ENCODE assay signal across 21 mouse cellular contexts in genomic region chr11:100730477-100731205, GRCm38 (mm10). TPM values are rescaled to one million over a fixed set of nuclear protein-coding genes. Genes with fewer than 3 reads are reported as not detected.
DNase-seq lines count a peak whose midpoint lies in the region; ATAC-seq and TF ChIP-seq lines count a peak whose summit lies in the region.
"Had no signal": no experiment of that assay in that cellular context is flagged by ENCODE, and none has a peak within 500 bp of the region (broad histone marks: within the 10 kb centered on the region; RNA-seq: fewer than 3 reads in every experiment).

No protein-coding gene starts in this region.

- no peak overlapping the region for H3K9ac ChIP-seq in kidney, embryonic 15.5 days
- no peak overlapping the region for H3K9ac ChIP-seq in intestine, postnatal 0 days (ENCODE audit: low read depth, low read length)
- H3K9ac ChIP-seq: forebrain, embryonic 15.5 days; heart, embryonic 15.5 days; hindbrain, embryonic 13.5 days; midbrain, embryonic 15.5 days; stomach, embryonic 15.5 days had no signal

- no peaks in the 10 kb centered on the region for H3K27me3 ChIP-seq in kidney, embryonic 15.5 days
- no peaks in the 10 kb centered on the region for H3K27me3 ChIP-seq in G1E (ENCODE audit: insufficient read depth, low read length)
- H3K27me3 ChIP-seq in intestine, postnatal 0 days (replicated peaks; ENCODE audit: control insufficient read depth, insufficient read depth, low read length) = no peaks in the 10 kb centered on the region
- H3K27me3 ChIP-seq: forebrain, embryonic 15.5 days; heart, embryonic 15.5 days; hindbrain, embryonic 13.5 days; midbrain, embryonic 15.5 days; stomach, embryonic 15.5 days had no signal

- no peak for ATAC-seq in kidney, embryonic 15.5 days (replicated peaks; ENCODE audit: low FRiP score)
- ATAC-seq in G1E (ENCODE audit: extremely low read depth, insufficient number of reproducible peaks, low FRiP score, poor library complexity, severe bottlenecking) = no peak
- ATAC-seq in intestine, postnatal 0 days = no peak
- ATAC-seq: forebrain, embryonic 15.5 days; midbrain, embryonic 15.5 days had no signal

- H3K4me3 ChIP-seq in kidney, embryonic 15.5 days (replicated peaks) = no peak overlapping the region
- H3K4me3 ChIP-seq in G1E (ENCODE audit: low read depth, low read length) = peak overlapping the region; percentile 52; the same call in 1 of the 2 replicates
- no peak overlapping the region for H3K4me3 ChIP-seq in brown adipose tissue, adult 24 weeks (ENCODE audit: insufficient read depth, low read depth, low read length)
- H3K4me3 ChIP-seq in macrophage (ENCODE audit: inconsistent target) = no peak overlapping the region
- H3K4me3 ChIP-seq in intestine, postnatal 0 days (ENCODE audit: low read depth, low read length) = no peak overlapping the region
- H3K4me3 ChIP-seq: erythroblast, embryonic 14.5 days; forebrain, embryonic 15.5 days; heart, embryonic 15.5 days; hindbrain, embryonic 13.5 days; layer of hippocampus, adult 2 months; midbrain, embryonic 15.5 days; stomach, embryonic 15.5 days had no signal

- H3K27ac ChIP-seq in kidney, embryonic 15.5 days = no peak overlapping the region
- H3K27ac ChIP-seq in brown adipose tissue, adult 24 weeks (replicated peaks; ENCODE audit: low read depth, low read length) = peak overlapping the region; percentile 85
- peak overlapping the region; percentile 56 for H3K27ac ChIP-seq in macrophage
- no peak overlapping the region; the same call in 1 of the 2 replicates for H3K27ac ChIP-seq in intestine, postnatal 0 days (ENCODE audit: low read depth, low read length)
- H3K27ac ChIP-seq: forebrain, embryonic 15.5 days; heart, embryonic 15.5 days; hindbrain, embryonic 13.5 days; layer of hippocampus, adult 2 months; midbrain, embryonic 15.5 days; stomach, embryonic 15.5 days had no signal

- peaks cover 24% of the 10 kb centered on the region; the same call in 1 of the 2 replicates for H3K36me3 ChIP-seq in kidney, embryonic 15.5 days
- H3K36me3 ChIP-seq in G1E (replicated peaks) = peaks cover 84% of the 10 kb centered on the region
- peaks cover 13% of the 10 kb centered on the region; the same call in 1 of the 2 replicates for H3K36me3 ChIP-seq in macrophage (ENCODE audit: inconsistent target)
- H3K36me3 ChIP-seq in intestine, postnatal 0 days (ENCODE audit: control insufficient read depth, insufficient read depth) = peaks cover 35% of the 10 kb centered on the region
- H3K36me3 ChIP-seq: stomach, embryonic 15.5 days had no signal

- H3K4me2 ChIP-seq in kidney, embryonic 15.5 days = no peak overlapping the region
- H3K4me2 ChIP-seq in intestine, postnatal 0 days (replicated peaks; ENCODE audit: low read depth) = no peak overlapping the region
- H3K4me2 ChIP-seq: forebrain, embryonic 15.5 days; heart, embryonic 15.5 days; hindbrain, embryonic 13.5 days; midbrain, embryonic 15.5 days; stomach, embryonic 15.5 days had no signal

- intact Hi-C loops in left cerebral cortex, postnatal 14 days (cut with DNase I) = no loop called here

- no peaks in the 10 kb centered on the region for H3K9me3 ChIP-seq in kidney, embryonic 15.5 days (replicated peaks)
- H3K9me3 ChIP-seq in G1E (replicated peaks) = no peaks in the 10 kb centered on the region
- H3K9me3 ChIP-seq in intestine, postnatal 0 days (ENCODE audit: control insufficient read depth) = no peaks in the 10 kb centered on the region
- H3K9me3 ChIP-seq: forebrain, embryonic 15.5 days; heart, embryonic 15.5 days; hindbrain, embryonic 13.5 days; midbrain, embryonic 15.5 days; stomach, embryonic 15.5 days had no signal

- TF ChIP-seq CTCF in G1E (IDR thresholded peaks at IDR 0.05; ENCODE audit: low read depth, low read length) = no peak
- TF ChIP-seq CTCF in intestine, postnatal 0 days (IDR thresholded peaks at IDR 0.05; ENCODE audit: low read depth) = no peak

- 79% methylated on average over 6 of the region's 6 CpGs for WGBS in kidney, embryonic 15.5 days
- WGBS in macrophage (ENCODE audit: missing documents) = 77% methylated on average over 6 of the region's 6 CpGs
- WGBS in intestine, postnatal 0 days = 77% methylated on average over 6 of the region's 6 CpGs

- DNase-seq in kidney, adult 9 months = peak; percentile 89
- DNase-seq in G1E (ENCODE audit: low spot score) = no peak
- DNase-seq in left cerebral cortex, postnatal 14 days (ENCODE audit: low spot score in 2 of 2) = no peak
- DNase-seq: cerebellum, adult 8-10 months; lung, adult 18-20 months had no signal

- H3K4me1 ChIP-seq in kidney, embryonic 15.5 days = peaks cover 10% of the 10 kb centered on the region
- H3K4me1 ChIP-seq in G1E (ENCODE audit: insufficient read depth, low read depth, low read length) = peaks cover 87% of the 10 kb centered on the region
- H3K4me1 ChIP-seq in brown adipose tissue, adult 24 weeks (ENCODE audit: control insufficient read depth, insufficient read depth, insufficient read length, low read length) = peaks cover 43% of the 10 kb centered on the region
- H3K4me1 ChIP-seq in intestine, postnatal 0 days (replicated peaks; ENCODE audit: control insufficient read depth, insufficient read depth, low read length) = no peaks in the 10 kb centered on the region
- H3K4me1 ChIP-seq: forebrain, embryonic 15.5 days had no signal

- peaks cover 100% of the 10 kb centered on the region for H3K79me2 ChIP-seq in macrophage (ENCODE audit: inconsistent target)

RNA-seq across cellular contexts. Expression of gene Rab5c, which starts 7.4 kb away (rescaled TPM):
- polyA plus RNA-seq in kidney, embryonic 15.5 days (2015; fragmentation: Nextera tagmentation; extraction: Ambion mirVana) = 29.5 and 32.3 TPM in 2 replicates
- total RNA-seq in G1E (2014; fragmentation: Nextera tagmentation) = 181 and 202 TPM in 2 replicates
- 153 and 173 TPM in 2 replicates for total RNA-seq in G1E (2017)
- polyA plus RNA-seq in G1E (2012) = 362 and 429 TPM in 2 replicates
- polyA plus RNA-seq in brown adipose tissue, adult 24 weeks (2012; ENCODE audit: insufficient read depth, insufficient read length, missing spikeins) = 148 and 163 TPM in 2 replicates
- total RNA-seq in macrophage (2018; cell fraction: chromatin; rRNA removed) = 100 to 1,000 TPM in 1 of 26 experiments, 10 to 100 TPM in 25; 39.2 to 102 (median 64.6) TPM
- 100 to 1,000 TPM; 286 to 464 (median 359) TPM for total RNA-seq in macrophage (2018; cell fraction: cytosol; rRNA removed)
- 100 to 1,000 TPM in 24 of 26 experiments, 10 to 100 TPM in 2; 81.7 to 239 (median 158) TPM for total RNA-seq in macrophage (2018; cell fraction: nucleus; rRNA removed)
- 348 to 578 TPM (median 378 TPM) in 3 replicates for polyA plus RNA-seq in macrophage (2018)
- polyA plus RNA-seq in intestine, postnatal 0 days (2015; fragmentation: Nextera tagmentation; extraction: Ambion mirVana) = 62.2 and 62.7 TPM in 2 replicates
- 100 to 1,000 TPM; 159 to 161 TPM for total RNA-seq in left cerebral cortex, postnatal 14 days (2021)

RNA-seq across cellular contexts. Expression of gene Hspb9, which starts 17.0 kb away (rescaled TPM):
- 0.27 TPM in 1 of 2 replicates, not detected in the other for polyA plus RNA-seq in kidney, embryonic 15.5 days (2015; fragmentation: Nextera tagmentation; extraction: Ambion mirVana)
- 2.4 TPM in 1 of 2 replicates, not detected in the other for total RNA-seq in G1E (2014; fragmentation: Nextera tagmentation)
- total RNA-seq in G1E (2017) = 0.22 and 0.35 TPM in 2 replicates
- polyA plus RNA-seq in G1E (2012) = 0.55 and 0.61 TPM in 2 replicates
- polyA plus RNA-seq in brown adipose tissue, adult 24 weeks (2012; ENCODE audit: insufficient read depth, insufficient read length, missing spikeins) = not detected in 2 replicates
- total RNA-seq in macrophage (2018; cell fraction: chromatin; rRNA removed) = 1 to 10 TPM in 6 of 26 experiments, not detected in 20; 1.5 to 3.3 (median 1.7) TPM
- total RNA-seq in macrophage (2018; cell fraction: cytosol; rRNA removed) = under 1 TPM in 10 of 26 experiments, not detected in 16; 0.25 to 0.92 (median 0.34) TPM
- total RNA-seq in macrophage (2018; cell fraction: nucleus; rRNA removed) = 1 to 10 TPM in 8 of 26 experiments, under 1 TPM in 1, not detected in 17; 0.99 to 5.3 (median 3.1) TPM
- polyA plus RNA-seq in macrophage (2018) = not detected in 3 replicates
- 0.44 and 0.65 TPM in 2 replicates for polyA plus RNA-seq in intestine, postnatal 0 days (2015; fragmentation: Nextera tagmentation; extraction: Ambion mirVana)
- total RNA-seq in left cerebral cortex, postnatal 14 days (2021) = not detected
- total RNA-seq: adrenal gland, adult 18-20 months; common myeloid progenitor, adult 5-6 weeks; layer of hippocampus, adult 2 months had no signal
- polyA plus RNA-seq: brain, embryonic 14.5 days; embryonic facial prominence, embryonic 11.5 days; erythroblast, embryonic 14.5 days; heart, embryonic 15.5 days; hindbrain, embryonic 13.5 days; midbrain, embryonic 15.5 days; stomach, embryonic 15.5 days had no signal

RNA-seq across cellular contexts. Expression of gene Kat2a, which starts 18.4 kb away (rescaled TPM):
- polyA plus RNA-seq in kidney, embryonic 15.5 days (2015; fragmentation: Nextera tagmentation; extraction: Ambion mirVana) = 60.9 and 68.1 TPM in 2 replicates
- total RNA-seq in G1E (2014; fragmentation: Nextera tagmentation) = 46.8 and 47.0 TPM in 2 replicates
- total RNA-seq in G1E (2017) = 17.9 and 18.8 TPM in 2 replicates
- 93.4 and 94.2 TPM in 2 replicates for polyA plus RNA-seq in G1E (2012)
- 6.9 and 8.4 TPM in 2 replicates for polyA plus RNA-seq in brown adipose tissue, adult 24 weeks (2012; ENCODE audit: insufficient read depth, insufficient read length, missing spikeins)
- 10 to 100 TPM; 35.6 to 91.5 (median 59.1) TPM for total RNA-seq in macrophage (2018; cell fraction: chromatin; rRNA removed)
- total RNA-seq in macrophage (2018; cell fraction: cytosol; rRNA removed) = 10 to 100 TPM; 11.8 to 23.7 (median 19.2) TPM
- 10 to 100 TPM; 16.9 to 85.9 (median 40.5) TPM for total RNA-seq in macrophage (2018; cell fraction: nucleus; rRNA removed)
- polyA plus RNA-seq in macrophage (2018) = 22.4 to 41.0 TPM (median 23.3 TPM) in 3 replicates
- polyA plus RNA-seq in intestine, postnatal 0 days (2015; fragmentation: Nextera tagmentation; extraction: Ambion mirVana) = 11.8 and 12.3 TPM in 2 replicates
- 10 to 100 TPM; 63.2 to 64.1 TPM for total RNA-seq in left cerebral cortex, postnatal 14 days (2021)

RNA-seq across cellular contexts. Expression of gene Dhx58, which starts 26.6 kb away (rescaled TPM):
- 2.8 and 3.6 TPM in 2 replicates for polyA plus RNA-seq in kidney, embryonic 15.5 days (2015; fragmentation: Nextera tagmentation; extraction: Ambion mirVana)
- 1.4 and 2.0 TPM in 2 replicates for total RNA-seq in G1E (2014; fragmentation: Nextera tagmentation)
- 4.2 and 4.7 TPM in 2 replicates for total RNA-seq in G1E (2017)
- 2.6 TPM in 2 replicates for polyA plus RNA-seq in G1E (2012)
- polyA plus RNA-seq in brown adipose tissue, adult 24 weeks (2012; ENCODE audit: insufficient read depth, insufficient read length, missing spikeins) = 3.6 and 6.4 TPM in 2 replicates
- total RNA-seq in macrophage (2018; cell fraction: chromatin; rRNA removed) = 100 to 1,000 TPM; 134 to 515 (median 340) TPM
- total RNA-seq in macrophage (2018; cell fraction: cytosol; rRNA removed) = 100 to 1,000 TPM in 13 of 26 experiments, 10 to 100 TPM in 13; 58.7 to 198 (median 123) TPM
- 100 to 1,000 TPM; 150 to 535 (median 277) TPM for total RNA-seq in macrophage (2018; cell fraction: nucleus; rRNA removed)
- polyA plus RNA-seq in macrophage (2018) = 42.8 to 129 TPM (median 87.0 TPM) in 3 replicates
- 9.8 and 10.0 TPM in 2 replicates for polyA plus RNA-seq in intestine, postnatal 0 days (2015; fragmentation: Nextera tagmentation; extraction: Ambion mirVana)
- total RNA-seq in left cerebral cortex, postnatal 14 days (2021) = 1 to 10 TPM; 1.9 to 2.0 TPM

RNA-seq across cellular contexts. Expression of gene Kcnh4, which starts 29.1 kb away (rescaled TPM):
- 0.10 TPM in 1 of 2 replicates, not detected in the other for polyA plus RNA-seq in kidney, embryonic 15.5 days (2015; fragmentation: Nextera tagmentation; extraction: Ambion mirVana)
- total RNA-seq in G1E (2014; fragmentation: Nextera tagmentation) (not detected in 2 replicates), G1E (2017) (not detected in 2 replicates)
- polyA plus RNA-seq in G1E (2012) (not detected in 2 replicates), macrophage (2018) (not detected in 3 replicates)
- polyA plus RNA-seq in brown adipose tissue, adult 24 weeks (2012; ENCODE audit: insufficient read depth, insufficient read length, missing spikeins) = not detected in 2 replicates
- total RNA-seq in macrophage (2018; cell fraction: chromatin; rRNA removed) = 1 to 10 TPM in 3 of 26 experiments, under 1 TPM in 18, not detected in 5; 0.18 to 3.5 (median 0.32) TPM
- under 1 TPM in 14 of 26 experiments, not detected in 12; 0.03 to 0.52 (median 0.06) TPM for total RNA-seq in macrophage (2018; cell fraction: cytosol; rRNA removed)
- total RNA-seq in macrophage (2018; cell fraction: nucleus; rRNA removed) = 1 to 10 TPM in 3 of 26 experiments, under 1 TPM in 12, not detected in 11; 0.10 to 2.2 (median 0.30) TPM
- polyA plus RNA-seq in intestine, postnatal 0 days (2015; fragmentation: Nextera tagmentation; extraction: Ambion mirVana) = 0.04 and 0.12 TPM in 2 replicates
- 10 to 100 TPM; 10.1 to 13.7 TPM for total RNA-seq in left cerebral cortex, postnatal 14 days (2021)
- total RNA-seq: common myeloid progenitor, adult 5-6 weeks had no signal
- polyA plus RNA-seq: erythroblast, embryonic 14.5 days; heart, embryonic 15.5 days; limb, embryonic 11.5 days had no signal

Comparison
In these comparisons a context has a peak if more than half of its experiments do, and no peak if none do; other contexts are left out.
1. H3K27ac ChIP-seq: peak in brown adipose tissue, adult 24 weeks (single experiment) and macrophage (single experiment); none in kidney, embryonic 15.5 days (single experiment) and intestine, postnatal 0 days (single experiment).